Mouse (Mus musculus) forebrain, embryonic 16.5 days (tissue): ENCODE measurements at regions not wholly inside any gene's neighbourhood (a gene's known extent, or its start where the extent isn't known, plus 50 kb on each side); places are given as distances from the start of the nearest gene placed in this dataset.

Source experiments
- ATAC-seq: fragments of 200-750 bp; cut with Nextera tagmentation; 2 replicates; pipeline ENCODE4 v1.8.0; 2017; ENCODE audit warnings: mild to moderate bottlenecking, moderate library complexity
- H3K27ac ChIP-seq: fragments of 300-500 bp; sonication (generic); 2 replicates; pipeline ENCODE4 v1.5.1; 2014; ENCODE audit warnings: low read length, control low read depth
- H3K27me3 ChIP-seq: fragments of 300-500 bp; sonication (generic); replicated peaks from 2 replicates; pipeline ENCODE4 v1.6.1; 2014; ENCODE audit warnings: low read length; ENCODE audit not compliant: control insufficient read depth, insufficient read depth
- H3K36me3 ChIP-seq: fragments of 300-500 bp; sonication (generic); 2 replicates; pipeline ENCODE4 v1.6.1; 2014; ENCODE audit not compliant: control insufficient read depth, insufficient read depth
- H3K4me1 ChIP-seq: fragments of 300-500 bp; sonication (generic); replicated peaks from 2 replicates; pipeline ENCODE4 v1.6.1; 2014; ENCODE audit warnings: low read length; ENCODE audit not compliant: control insufficient read depth, insufficient read depth
- H3K4me2 ChIP-seq: fragments of 300-500 bp; sonication (generic); 2 replicates; pipeline ENCODE4 v1.6.1; 2014; ENCODE audit warnings: mild to moderate bottlenecking, low read length, control low read depth
- H3K4me3 ChIP-seq: fragments of 300-500 bp; sonication (generic); replicated peaks from 2 replicates; pipeline ENCODE4 v1.5.1; 2014; ENCODE audit warnings: mild to moderate bottlenecking, low read length, control low read depth
- H3K9ac ChIP-seq: fragments of 300-500 bp; sonication (generic); replicated peaks from 2 replicates; pipeline ENCODE4 v1.6.1; 2014; ENCODE audit warnings: low read depth, low read length, control low read depth
- H3K9me3 ChIP-seq: fragments of 300-500 bp; sonication (generic); 2 replicates; pipeline ENCODE4 v1.6.1; 2016; ENCODE audit warnings: low read length; ENCODE audit not compliant: control insufficient read depth
- WGBS: fragments of 180-500 bp; shearing (Covaris S2); extraction: QIAGEN DNeasy Blood & Tissue Kit; methylation state at CpG from one replicate; pipeline ENCODE4 v1.1.7; 2014; 5-methylcytosine and 5-hydroxymethylcytosine counted together

- no peaks in the 10 kb centered on the region for H3K4me1 ChIP-seq
- 0 out of 2 replicates have a peak, but pooled peaks cover 2% of the 10 kb centered on the region for H3K9me3 ChIP-seq
- H3K4me3 ChIP-seq: no peak overlapping the region
- no peak for ATAC-seq
- no peak overlapping the region for H3K4me2 ChIP-seq
- no peak overlapping the region for H3K9ac ChIP-seq
- no peaks in the 10 kb centered on the region for H3K36me3 ChIP-seq
- no peak overlapping the region for H3K27ac ChIP-seq
- 67% methylated on average over 5 of the region's 5 CpGs for WGBS
- no peaks in the 10 kb centered on the region for H3K27me3 ChIP-seq
Observed at GRCm38 (mm10) chr13:102065796-102066195, 297.8 kb upstream of the Pik3r1 start.

- no peak overlapping the region for H3K27ac ChIP-seq
- no peaks in the 10 kb centered on the region for H3K9me3 ChIP-seq
- H3K27me3 ChIP-seq: no peaks in the 10 kb centered on the region
- no peaks in the 10 kb centered on the region for H3K4me1 ChIP-seq
- no peak overlapping the region for H3K4me3 ChIP-seq
- 61% methylated on average over 3 of the region's 3 CpGs for WGBS
- H3K9ac ChIP-seq: no peak overlapping the region
- no peak for ATAC-seq
- H3K4me2 ChIP-seq: no peak overlapping the region
- H3K36me3 ChIP-seq: no peaks in the 10 kb centered on the region
Observed at GRCm38 (mm10) chr13:102070740-102071139, 302.7 kb upstream of the Pik3r1 start.

GRCm38 (mm10) chr13:102072366-102072765 is 304.3 kb upstream of the Pik3r1 start:
- Histone ChIP-seq H3K4me1 (no peaks in the 10 kb centered on the region), H3K4me3 (no peak overlapping the region), H3K36me3 (no peaks in the 10 kb centered on the region), H3K4me2 (no peak overlapping the region), H3K9me3 (no peaks in the 10 kb centered on the region), H3K9ac (no peak overlapping the region), H3K27me3 (no peaks in the 10 kb centered on the region), H3K27ac (no peak overlapping the region)
- WGBS: 86% methylated on average over 4 of the region's 4 CpGs
- ATAC-seq: no peak

GRCm38 (mm10) chr13:102087766-102088165 is 319.7 kb upstream of the Pik3r1 start:
- WGBS: 64% methylated on average over 1 of the region's 1 CpGs
- H3K9ac ChIP-seq: no peak overlapping the region
- no peaks in the 10 kb centered on the region for H3K9me3 ChIP-seq
- no peaks in the 10 kb centered on the region for H3K4me1 ChIP-seq
- no peaks in the 10 kb centered on the region for H3K27me3 ChIP-seq
- H3K4me3 ChIP-seq: no peak overlapping the region
- H3K36me3 ChIP-seq: no peaks in the 10 kb centered on the region
- H3K27ac ChIP-seq: no peak overlapping the region
- no peak overlapping the region for H3K4me2 ChIP-seq
- no peak for ATAC-seq

GRCm38 (mm10) chr13:102089551-102089950 is 321.5 kb upstream of the Pik3r1 start:
- no peaks in the 10 kb centered on the region for H3K4me1 ChIP-seq

GRCm38 (mm10) chr13:102094193-102094592 is 326.2 kb upstream of the Pik3r1 start:
- Histone ChIP-seq H3K4me1 (no peaks in the 10 kb centered on the region), H3K9ac (no peak overlapping the region), H3K36me3 (no peaks in the 10 kb centered on the region), H3K27me3 (no peaks in the 10 kb centered on the region), H3K27ac (no peak overlapping the region), H3K4me3 (no peak overlapping the region), H3K4me2 (no peak overlapping the region), H3K9me3 (no peaks in the 10 kb centered on the region)
- whole genome bisulfite sequencing: 91% methylated on average over 4 of the region's 4 CpGs
- ATAC-seq: no peak

More at GRCm38 (mm10) chr13:102089551-102089950, 321.5 kb upstream of the Pik3r1 start:
- Histone ChIP-seq H3K36me3 (no peaks in the 10 kb centered on the region), H3K4me2 (no peak overlapping the region), H3K27ac (no peak overlapping the region), H3K9me3 (no peaks in the 10 kb centered on the region), H3K4me3 (no peak overlapping the region), H3K27me3 (no peaks in the 10 kb centered on the region), H3K9ac (no peak overlapping the region)
- no peak for ATAC-seq
- WGBS: 42% methylated on average over 5 of the region's 5 CpGs

GRCm38 (mm10) chr13:102103161-102103560 is 335.1 kb upstream of the Pik3r1 start:
- H3K36me3 ChIP-seq: no peaks in the 10 kb centered on the region
- ATAC-seq: no peak
- no peaks in the 10 kb centered on the region for H3K27me3 ChIP-seq
- 81% methylated on average over 1 of the region's 1 CpGs for WGBS
- H3K27ac ChIP-seq: no peak overlapping the region
- no peaks in the 10 kb centered on the region for H3K4me1 ChIP-seq
- H3K4me2 ChIP-seq: no peak overlapping the region
- H3K9me3 ChIP-seq: no peaks in the 10 kb centered on the region
- no peak overlapping the region for H3K9ac ChIP-seq
- no peak overlapping the region for H3K4me3 ChIP-seq

GRCm38 (mm10) chr13:102106188-102106587 is 338.2 kb upstream of the Pik3r1 start:
- no peak overlapping the region for H3K27ac ChIP-seq
- no peaks in the 10 kb centered on the region for H3K9me3 ChIP-seq
- no peak overlapping the region for H3K9ac ChIP-seq
- 41% methylated on average over 1 of the region's 1 CpGs for WGBS
- no peak overlapping the region for H3K4me3 ChIP-seq
- H3K36me3 ChIP-seq: no peaks in the 10 kb centered on the region
- no peak for ATAC-seq
- H3K27me3 ChIP-seq: no peaks in the 10 kb centered on the region
- H3K4me1 ChIP-seq: no peaks in the 10 kb centered on the region
- no peak overlapping the region for H3K4me2 ChIP-seq

- 43% methylated on average over 1 of the region's 1 CpGs for WGBS
- Histone ChIP-seq H3K9me3 (no peaks in the 10 kb centered on the region), H3K4me1 (no peaks in the 10 kb centered on the region), H3K27ac (no peak overlapping the region), H3K27me3 (no peaks in the 10 kb centered on the region), H3K4me2 (no peak overlapping the region), H3K36me3 (no peaks in the 10 kb centered on the region), H3K9ac (no peak overlapping the region), H3K4me3 (no peak overlapping the region)
- no peak for ATAC-seq
Observed at GRCm38 (mm10) chr13:102108204-102108603, 340.2 kb upstream of the Pik3r1 start.

- no peaks in the 10 kb centered on the region for H3K4me1 ChIP-seq
- H3K36me3 ChIP-seq: no peaks in the 10 kb centered on the region
- H3K9me3 ChIP-seq: no peaks in the 10 kb centered on the region
- no peaks in the 10 kb centered on the region for H3K27me3 ChIP-seq
- H3K4me3 ChIP-seq: no peak overlapping the region
- no peak overlapping the region for H3K4me2 ChIP-seq
- no peak overlapping the region for H3K9ac ChIP-seq
- WGBS: 40% methylated on average over 3 of the region's 3 CpGs
- H3K27ac ChIP-seq: no peak overlapping the region
- peak; percentile 40; the same call in 1 of the 2 replicates for ATAC-seq
Observed at GRCm38 (mm10) chr13:102108916-102109315, 340.9 kb upstream of the Pik3r1 start.
